Mouse (Mus musculus) cortical plate, adult 2 months (tissue): Measurements from ENCODE around the gene Adsl.

Source experiments
- CTCF ChIP-seq: fragments of 200-500 bp; IDR thresholded peaks from 2 replicates; pipeline ENCODE4 v1.5.1; 2011; ENCODE audit warnings: mild to moderate bottlenecking, control low read depth, low read length; ENCODE audit not compliant: insufficient read depth; ENCODE audit errors: extremely low read depth
- POLR2A ChIP-seq: fragments of 200-500 bp; IDR thresholded peaks from 2 replicates; pipeline ENCODE4 v1.6.1; 2011; ENCODE audit warnings: mild to moderate bottlenecking, low read length, control low read depth; ENCODE audit not compliant: insufficient read depth; ENCODE audit errors: extremely low read depth

- no peak for TF ChIP-seq POLR2A
- TF ChIP-seq CTCF = no peak
Measured at GRCm38 (mm10) chr15:81000419-81001138, 52.3 kb downstream of the Adsl start.
